Mouse (Mus musculus): Measurements from ENCODE around the gene Uncx. TPM values are rescaled to one million over a fixed set of nuclear protein-coding genes. Genes with fewer than 3 reads are reported as not detected.

The Uncx gene
- polyA plus RNA-seq, 1 experiment from 2014 or later = 8.5 TPM

DNA sequence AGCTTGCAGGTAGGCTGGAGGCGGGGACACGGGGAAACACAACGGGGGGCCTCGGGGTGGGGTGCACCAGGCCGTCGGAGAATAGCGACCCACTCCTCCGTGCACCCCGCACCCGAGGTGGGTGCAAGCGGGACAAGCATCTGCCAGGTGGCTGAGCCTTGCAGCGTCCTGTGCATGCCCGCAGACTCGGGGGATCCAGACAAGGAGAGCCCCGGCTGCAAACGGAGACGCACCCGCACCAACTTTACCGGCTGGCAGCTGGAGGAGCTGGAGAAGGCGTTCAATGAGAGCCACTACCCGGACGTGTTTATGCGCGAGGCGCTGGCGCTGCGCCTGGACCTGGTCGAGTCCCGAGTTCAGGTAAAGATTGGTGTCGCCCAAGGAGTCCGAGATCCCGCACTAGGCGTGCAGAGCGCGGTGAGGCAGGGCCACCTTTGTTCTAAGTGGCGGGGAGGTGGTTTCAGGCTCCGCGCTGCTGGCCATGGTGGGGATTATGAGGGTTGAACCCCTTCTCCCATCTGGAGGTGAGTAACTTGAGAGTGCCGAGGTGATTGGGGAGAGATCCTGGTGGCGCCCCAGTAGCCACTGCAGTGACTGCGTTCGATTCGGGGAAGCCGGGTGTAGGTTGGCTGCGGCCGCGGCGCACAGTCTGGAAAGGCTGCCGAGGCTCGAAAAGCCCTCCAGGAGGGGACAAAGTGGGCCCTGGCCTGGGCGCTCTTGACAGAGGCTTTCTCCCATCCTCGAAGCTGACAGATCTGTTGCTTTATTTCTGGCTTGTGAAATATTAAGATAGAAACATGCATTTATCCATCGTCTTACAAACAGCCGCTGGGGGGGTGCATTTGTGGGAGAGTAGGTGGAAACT is 1.2 kb downstream of the Uncx start:
- peak overlapping the region; percentile 34 for H3K4me3 ChIP-seq
- no peaks in the 10 kb centered on the region for H3K9me3 ChIP-seq (replicated peaks)
- no peaks in the 10 kb centered on the region for H3K36me3 ChIP-seq (ENCODE audit: poor library complexity, severe bottlenecking)
- peaks cover 95% of the 10 kb centered on the region for H3K27me3 ChIP-seq
- WGBS = 1% methylated on average over 54 of the region's 54 CpGs
- peaks cover 52% of the 10 kb centered on the region for H3K4me1 ChIP-seq
- peak overlapping the region; percentile 47 for H3K9ac ChIP-seq
- peak overlapping the region; percentile 50 for H3K4me2 ChIP-seq
- no peak for ATAC-seq
- H3K27ac ChIP-seq = peak overlapping the region; percentile 31; the same call in 1 of the 2 replicates

DNA sequence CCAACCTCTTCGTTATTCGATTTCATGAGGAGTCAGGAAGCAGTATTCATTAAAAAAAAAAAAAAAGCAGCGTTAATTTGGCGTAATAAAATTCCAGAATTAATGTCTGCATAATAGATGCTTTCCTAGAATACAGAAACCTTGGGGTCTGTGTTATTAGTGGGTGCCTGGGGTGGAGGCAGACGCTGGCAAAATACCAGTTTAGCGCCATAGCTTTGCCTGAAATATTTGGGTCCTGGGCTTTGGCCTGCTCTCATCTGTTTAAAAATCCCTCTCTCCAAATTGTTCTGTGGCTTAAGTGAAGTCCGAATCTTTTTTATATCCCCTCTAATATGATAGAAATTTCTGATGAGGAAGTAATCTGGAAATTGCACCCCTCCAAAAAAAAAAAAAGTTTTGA is 1.9 kb downstream of the Uncx start:
- peaks cover 53% of the 10 kb centered on the region for H3K4me1 ChIP-seq
- H3K27ac ChIP-seq = no peak overlapping the region
- ATAC-seq = no peak
- no peaks in the 10 kb centered on the region for H3K36me3 ChIP-seq (ENCODE audit: poor library complexity, severe bottlenecking)
- 0 out of 2 replicates have a peak overlapping the region, but pooled peaks have one; percentile 45 for H3K4me2 ChIP-seq
- WGBS = under 1% methylated on average over 7 of the region's 7 CpGs
- H3K27me3 ChIP-seq = peaks cover 99% of the 10 kb centered on the region
- no peak overlapping the region for H3K9ac ChIP-seq
- peak overlapping the region; percentile 34 for H3K4me3 ChIP-seq
- H3K9me3 ChIP-seq (replicated peaks) = no peaks in the 10 kb centered on the region

DNA sequence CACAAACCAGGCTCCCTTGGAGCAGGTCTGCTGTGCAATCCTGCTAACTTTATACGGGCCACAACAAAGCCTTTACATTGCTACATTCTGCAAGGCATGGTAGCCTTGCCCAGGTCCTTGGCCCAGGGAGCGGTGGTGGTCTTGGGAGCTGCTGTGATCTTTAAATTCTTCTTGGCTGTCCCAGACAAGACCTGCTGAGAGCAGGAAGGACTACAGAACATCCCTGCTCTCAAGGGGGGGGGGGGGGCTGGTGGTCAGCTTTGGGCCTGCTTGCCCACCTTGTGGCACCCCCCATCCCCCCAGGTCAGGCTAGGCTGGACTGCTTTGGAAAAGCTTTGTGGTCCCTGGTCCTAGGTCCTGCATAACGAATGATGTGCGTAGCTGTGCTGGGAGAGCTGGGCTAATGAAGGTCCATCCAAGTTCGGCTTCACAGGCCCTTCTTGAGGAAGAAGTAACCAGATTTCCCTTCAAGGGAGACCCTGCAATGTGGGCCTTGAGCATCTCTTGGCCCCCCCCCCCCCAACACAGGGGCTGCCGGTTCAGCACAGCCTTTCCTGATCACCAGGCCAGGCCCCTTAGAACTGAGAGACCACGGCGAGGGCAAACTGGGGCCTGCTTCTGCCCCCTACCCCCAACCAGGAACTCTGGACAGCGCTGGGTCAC is 2.5 kb downstream of the Uncx start:
- Histone ChIP-seq H3K27ac (no peak overlapping the region), H3K4me1 (peaks cover 47% of the 10 kb centered on the region), H3K27me3 (peaks cover 98% of the 10 kb centered on the region), H3K9me3 (replicated peaks) (no peaks in the 10 kb centered on the region), H3K36me3 (ENCODE audit: poor library complexity, severe bottlenecking) (no peaks in the 10 kb centered on the region), H3K4me2 (peak overlapping the region; percentile 45), H3K4me3 (peak overlapping the region; percentile 34), H3K9ac (peak overlapping the region; percentile 44)
- no peak for ATAC-seq
- WGBS = 1% methylated on average over 9 of the region's 9 CpGs

DNA sequence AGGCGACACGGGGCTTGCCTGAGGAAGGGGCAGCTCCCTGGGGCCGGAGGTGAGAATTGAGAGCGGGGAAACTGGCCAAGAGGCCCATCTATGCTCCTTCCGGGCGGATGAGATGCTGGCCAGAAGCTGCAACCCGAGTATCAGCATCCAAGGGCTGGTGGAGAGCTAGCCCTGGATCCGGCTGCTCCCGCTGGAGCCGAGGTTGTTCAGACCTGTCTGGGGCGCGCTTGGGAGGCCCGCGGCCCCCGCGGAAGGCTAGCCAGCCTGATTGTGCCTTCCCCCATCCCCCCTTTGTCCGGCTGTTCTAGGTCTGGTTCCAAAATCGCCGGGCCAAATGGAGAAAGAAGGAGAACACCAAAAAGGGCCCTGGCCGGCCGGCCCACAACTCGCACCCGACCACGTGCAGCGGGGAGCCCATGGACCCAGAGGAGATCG is 3.1 kb downstream of the Uncx start:
- Histone ChIP-seq H3K9ac (peak overlapping the region; percentile 44), H3K27me3 (peaks cover 98% of the 10 kb centered on the region), H3K4me2 (peak overlapping the region; percentile 45), H3K4me3 (peak overlapping the region; percentile 34), H3K9me3 (replicated peaks) (no peaks in the 10 kb centered on the region), H3K27ac (no peak overlapping the region), H3K36me3 (ENCODE audit: poor library complexity, severe bottlenecking) (no peaks in the 10 kb centered on the region), H3K4me1 (peaks cover 46% of the 10 kb centered on the region)
- WGBS = 0% methylated on average over 25 of the region's 26 CpGs
- no peak for ATAC-seq

- under 1% methylated on average over 56 of the region's 68 CpGs for WGBS
- ATAC-seq = no peak
- H3K4me2 ChIP-seq = peak overlapping the region; percentile 45
- peak overlapping the region; percentile 54; the same call in 1 of the 2 replicates for H3K27ac ChIP-seq
- no peaks in the 10 kb centered on the region for H3K9me3 ChIP-seq (replicated peaks)
- no peaks in the 10 kb centered on the region for H3K36me3 ChIP-seq (ENCODE audit: poor library complexity, severe bottlenecking)
- peaks cover 98% of the 10 kb centered on the region for H3K27me3 ChIP-seq
- H3K9ac ChIP-seq = peak overlapping the region; percentile 49
- H3K4me1 ChIP-seq = peaks cover 44% of the 10 kb centered on the region
- H3K4me3 ChIP-seq = peak overlapping the region; percentile 34
Observed at GRCm38 (mm10) chr5:139546771-139547420, 3.6 kb downstream of the Uncx start.

DNA sequence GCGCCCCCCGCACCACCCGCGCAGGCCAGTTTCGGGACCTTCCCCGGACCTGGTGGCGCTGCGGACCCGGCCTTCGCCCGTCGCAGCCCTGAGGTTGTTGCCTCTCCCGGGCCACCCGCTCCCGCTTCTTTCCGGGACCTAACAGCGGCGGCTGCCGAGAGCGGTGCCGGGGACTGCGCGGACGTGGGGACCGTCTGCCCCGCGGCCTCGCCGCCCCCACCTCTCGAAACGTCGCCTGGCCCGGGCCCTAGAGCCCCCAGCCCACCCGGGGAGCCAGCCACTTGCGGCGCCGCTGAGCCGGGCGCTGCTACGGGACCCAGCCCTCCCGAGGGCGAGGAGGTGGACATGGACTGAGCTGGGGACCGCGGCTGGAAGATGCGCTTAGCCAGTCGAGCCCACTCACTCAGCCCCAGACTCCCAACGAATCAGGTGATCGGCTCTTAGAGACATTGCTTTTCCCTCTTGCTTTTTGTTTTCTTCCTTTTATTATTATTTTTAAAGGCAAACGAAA is 4.2 kb downstream of the Uncx start:
- no peak for ATAC-seq
- 0% methylated on average over 32 of the region's 49 CpGs for WGBS
- peak overlapping the region; percentile 54 for H3K27ac ChIP-seq

GRCm38 (mm10) chr5:139553446-139554273 is 10.4 kb downstream of the Uncx start:
- WGBS = 2% methylated on average over 28 of the region's 29 CpGs
- ATAC-seq = no peak
- peaks cover 50% of the 10 kb centered on the region for H3K4me1 ChIP-seq
- H3K4me2 ChIP-seq = no peak overlapping the region
- no peak overlapping the region for H3K9ac ChIP-seq
- no peak overlapping the region for H3K4me3 ChIP-seq
- H3K27me3 ChIP-seq = peaks cover 96% of the 10 kb centered on the region
- H3K27ac ChIP-seq = no peak overlapping the region
- H3K36me3 ChIP-seq (ENCODE audit: poor library complexity, severe bottlenecking) = no peaks in the 10 kb centered on the region
- no peaks in the 10 kb centered on the region for H3K9me3 ChIP-seq (replicated peaks)

More for the DNA sequence above, 4.2 kb downstream of the Uncx start:
- Histone ChIP-seq H3K27me3 (peaks cover 98% of the 10 kb centered on the region), H3K4me2 (peak overlapping the region; percentile 45), H3K36me3 (ENCODE audit: poor library complexity, severe bottlenecking) (no peaks in the 10 kb centered on the region), H3K9ac (peak overlapping the region; percentile 49), H3K9me3 (replicated peaks) (no peaks in the 10 kb centered on the region), H3K4me3 (peak overlapping the region; percentile 34), H3K4me1 (peaks cover 50% of the 10 kb centered on the region)

DNA sequence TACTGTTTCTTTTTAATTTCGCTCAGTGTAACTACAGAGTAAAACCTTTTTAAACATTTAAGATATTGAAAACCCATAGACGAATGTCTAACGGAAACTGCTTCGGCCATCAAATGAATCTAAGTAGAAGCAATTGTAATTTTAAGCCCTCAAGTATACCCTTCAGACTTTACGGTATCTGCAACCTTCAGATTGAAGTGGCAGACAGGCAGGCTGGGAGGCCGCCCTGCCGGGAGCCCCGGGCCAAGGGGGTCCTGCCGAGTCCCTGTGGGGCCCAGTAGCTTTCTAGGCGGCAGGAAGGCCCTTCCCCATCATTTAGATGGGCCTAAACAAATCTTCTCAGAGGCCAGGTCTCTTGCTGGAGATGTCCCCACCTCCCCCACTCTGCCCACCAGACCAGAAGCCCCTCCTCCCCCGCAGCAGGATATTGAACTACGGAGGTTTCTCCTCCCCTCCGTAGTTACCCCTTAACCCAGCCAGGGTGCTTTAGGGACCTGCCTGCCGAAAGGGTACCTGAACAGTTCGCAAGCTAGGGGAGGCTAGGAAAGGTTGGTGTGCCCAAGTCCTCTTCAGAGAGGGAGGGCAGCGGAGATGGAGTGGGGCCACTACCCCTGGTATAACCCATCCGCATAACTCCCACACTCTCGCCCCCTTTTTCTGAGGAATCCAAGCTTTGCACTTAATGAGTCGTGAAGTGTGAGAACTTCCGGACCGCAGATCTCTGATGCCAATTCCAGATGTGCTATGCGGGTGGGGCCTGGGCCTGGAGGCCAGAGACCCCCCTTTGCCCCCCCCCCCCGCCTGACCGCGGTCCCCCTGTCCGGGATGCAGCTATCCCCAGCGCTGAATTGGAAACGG is 11.4 kb downstream of the Uncx start:
- no peak overlapping the region for H3K4me3 ChIP-seq
- ATAC-seq = no peak
- H3K27me3 ChIP-seq = peaks cover 95% of the 10 kb centered on the region
- no peaks in the 10 kb centered on the region for H3K9me3 ChIP-seq (replicated peaks)
- 3% methylated on average over 28 of the region's 28 CpGs for WGBS
- H3K4me1 ChIP-seq = peaks cover 55% of the 10 kb centered on the region
- no peak overlapping the region; the same call in 1 of the 2 replicates for H3K27ac ChIP-seq
- H3K9ac ChIP-seq = no peak overlapping the region
- H3K36me3 ChIP-seq (ENCODE audit: poor library complexity, severe bottlenecking) = no peaks in the 10 kb centered on the region
- H3K4me2 ChIP-seq = no peak overlapping the region

- no peaks in the 10 kb centered on the region for H3K9me3 ChIP-seq (replicated peaks)
- no peak overlapping the region for H3K4me2 ChIP-seq
- WGBS = 3% methylated on average over 7 of the region's 7 CpGs
- H3K36me3 ChIP-seq (ENCODE audit: poor library complexity, severe bottlenecking) = no peaks in the 10 kb centered on the region
- no peak overlapping the region for H3K27ac ChIP-seq
- ATAC-seq = no peak
- H3K4me1 ChIP-seq = peaks cover 59% of the 10 kb centered on the region
- no peak overlapping the region for H3K4me3 ChIP-seq
- H3K27me3 ChIP-seq = peaks cover 94% of the 10 kb centered on the region
- no peak overlapping the region for H3K9ac ChIP-seq
Observed at GRCm38 (mm10) chr5:139555476-139556115, 12.3 kb downstream of the Uncx start.

DNA sequence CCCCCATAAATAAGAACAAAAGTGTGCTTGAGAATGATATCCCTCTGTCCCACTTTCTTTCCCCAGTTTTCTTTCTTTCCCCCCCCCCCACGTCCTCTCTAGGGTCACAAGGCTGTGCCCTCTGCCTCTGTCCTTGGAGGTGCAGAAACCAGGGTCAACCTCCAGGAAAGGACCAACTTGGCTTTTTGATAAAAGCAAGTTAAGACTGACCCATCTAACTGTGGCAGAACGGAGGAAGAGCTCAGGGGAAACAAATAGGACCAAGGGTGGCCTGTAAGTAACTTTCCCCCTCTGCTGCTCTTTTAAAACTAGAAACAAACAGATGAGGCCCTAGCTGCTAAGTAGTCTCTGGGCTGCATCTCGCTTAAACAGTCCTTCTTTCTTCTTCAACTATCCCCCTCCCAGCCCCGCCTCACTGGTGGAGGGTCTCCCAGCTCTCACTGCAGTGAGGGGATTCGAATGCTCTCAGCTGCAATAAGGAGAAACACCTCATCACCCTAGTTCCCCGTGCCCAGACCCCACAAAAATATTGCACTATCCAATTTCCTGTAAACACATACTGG is 12.9 kb downstream of the Uncx start:
- no peak overlapping the region for H3K4me3 ChIP-seq
- H3K4me2 ChIP-seq = no peak overlapping the region
- 1% methylated on average over 6 of the region's 6 CpGs for WGBS
- peaks cover 95% of the 10 kb centered on the region for H3K27me3 ChIP-seq
- H3K9me3 ChIP-seq (replicated peaks) = no peaks in the 10 kb centered on the region
- no peak overlapping the region for H3K9ac ChIP-seq
- ATAC-seq = no peak
- peaks cover 57% of the 10 kb centered on the region for H3K4me1 ChIP-seq
- no peak overlapping the region for H3K27ac ChIP-seq
- no peaks in the 10 kb centered on the region for H3K36me3 ChIP-seq (ENCODE audit: poor library complexity, severe bottlenecking)

Data from forebrain, embryonic 13.5 days (tissue).